Mouse (Mus musculus) lung, adult 2 months (tissue): ENCODE results near the gene Selenbp1. TPM values are rescaled to one million over a fixed set of nuclear protein-coding genes. Genes with fewer than 3 reads are reported as not detected.
A peak's percentile ranks its signal among the peaks of the same experiment; 100 is the strongest.
"Not testable (repeated sequence)": the region's sequence is repeated elsewhere in the genome, so short reads cannot be mapped to it uniquely, and the experiment has no call there.

Experiments used
- DNase-seq: peaks from one replicate; pipeline ENCODE4 v3.0.0; 2022
- H3K4me1 ChIP-seq: fragments of 200-500 bp; 2 replicates; pipeline ENCODE4 v1.6.1; 2011; ENCODE audit warnings: low read length; ENCODE audit not compliant: control insufficient read depth, insufficient read depth
- H3K4me3 ChIP-seq: fragments of 200-500 bp; replicated peaks from 2 replicates; pipeline ENCODE3; 2011; ENCODE audit warnings: low read depth, mild to moderate bottlenecking, control low read depth, low read length; ENCODE audit errors: extremely low read depth
- CTCF ChIP-seq: fragments of 200-500 bp; IDR thresholded peaks from 2 replicates; pipeline ENCODE4 v1.5.1; 2011; ENCODE audit warnings: mild to moderate bottlenecking, low read length, control low read depth; ENCODE audit not compliant: insufficient read depth
- POLR2A ChIP-seq: fragments of 200-500 bp; IDR thresholded peaks from 2 replicates; pipeline ENCODE4 v1.6.1; 2011; ENCODE audit warnings: low read depth, mild to moderate bottlenecking, control low read depth, low read length, borderline replicate concordance; ENCODE audit errors: extremely low read depth
- WGBS: fragments of 180-500 bp; shearing (Covaris S2); methylation state at CpG from one replicate; pipeline ENCODE4 v1.1.7; 2018; 5-methylcytosine and 5-hydroxymethylcytosine counted together
- polyA plus RNA-seq: library from polyadenylated mRNA; depleted of rRNA; stranded (reverse); fragments of >200 nt; gene quantifications from 2 replicates; pipeline ENCODE4 v1.2.3, GENCODE M21; 2012; rRNA removed

Selenbp1 gene
- 865 and 921 TPM in 2 replicates for polyA plus RNA-seq

- Histone ChIP-seq H3K4me1 (peaks cover 9% of the 10 kb centered on the region), H3K4me3 (peak within 1 kb of the TSS; percentile 78)
- peak; percentile 98 for TF ChIP-seq POLR2A
- TF ChIP-seq CTCF, result no peak
- WGBS, result 1% methylated on average over 16 of the region's 16 CpGs
- peak; percentile 96 for DNase-seq
These were observed at the start of gene Selenbp1 for GRCm38 (mm10) chr3:94932809-94933564. TSS of gene Selenbp1 (plus strand) at chr3:94933056.

GRCm38 (mm10) chr3:94886316-94887224, 46.3 kb upstream of the Selenbp1 start, which contains the start of gene Psmb4:
TSS of gene Psmb4 (minus strand) at chr3:94886961.
- WGBS, result under 1% methylated on average over 61 of the region's 61 CpGs
- H3K4me3 ChIP-seq, result peak within 1 kb of the TSS; percentile 90
- H3K4me1 ChIP-seq, result peaks cover 4% of the 10 kb centered on the region; the same call in 1 of the 2 replicates
- DNase-seq, result peak; percentile 86
- TF ChIP-seq POLR2A, result peak; percentile 88; the same call in 1 of the 2 replicates
- TF ChIP-seq CTCF, result no peak

GRCm38 (mm10) chr3:94888595-94888994, 44.3 kb upstream of the Selenbp1 start:
- Histone ChIP-seq H3K4me1 (peaks cover 4% of the 10 kb centered on the region; the same call in 1 of the 2 replicates), H3K4me3 (no peak overlapping the region)
- TF ChIP-seq CTCF, result no peak
- TF ChIP-seq POLR2A, result no peak
- peak; percentile 32 for DNase-seq

GRCm38 (mm10) chr3:94894076-94894475, 38.8 kb upstream of the Selenbp1 start:
- DNase-seq, result no peak
- TF ChIP-seq CTCF (no peak), POLR2A (no peak)
- Histone ChIP-seq H3K4me3 (no peak overlapping the region), H3K4me1 (no peaks in the 10 kb centered on the region)
- 67% methylated on average over 3 of the region's 3 CpGs for WGBS

GRCm38 (mm10) chr3:94902747-94903146, 30.1 kb upstream of the Selenbp1 start:
- TF ChIP-seq POLR2A (no peak), CTCF (peak; percentile 7; the same call in 1 of the 2 replicates)
- no peaks in the 10 kb centered on the region for H3K4me1 ChIP-seq
- 21% methylated on average over 7 of the region's 7 CpGs for WGBS
- DNase-seq, result peak; percentile 55
- no peak overlapping the region for H3K4me3 ChIP-seq

GRCm38 (mm10) chr3:94904759-94905158, 28.1 kb upstream of the Selenbp1 start:
- not testable (repeated sequence) for DNase-seq, H3K4me1 ChIP-seq, H3K4me3 ChIP-seq
- WGBS, result 54% methylated on average over 3 of the region's 3 CpGs

- TF ChIP-seq CTCF (no peak), POLR2A (no peak)
- 58% methylated on average over 1 of the region's 1 CpGs for WGBS
- Histone ChIP-seq H3K4me1 (no peaks in the 10 kb centered on the region), H3K4me3 (no peak overlapping the region)
- no peak for DNase-seq
These were observed 26.4 kb upstream of the Selenbp1 start for GRCm38 (mm10) chr3:94906482-94906881.

GRCm38 (mm10) chr3:94911050-94911693, 21.7 kb upstream of the Selenbp1 start:
- 37% methylated on average over 2 of the region's 2 CpGs for WGBS

GRCm38 (mm10) chr3:94913801-94914200, 19.1 kb upstream of the Selenbp1 start:
- Histone ChIP-seq H3K4me1 (peaks cover 8% of the 10 kb centered on the region; the same call in 1 of the 2 replicates), H3K4me3 (no peak overlapping the region)
- WGBS, result 38% methylated on average over 5 of the region's 5 CpGs
- DNase-seq, result no peak
- TF ChIP-seq POLR2A, result no peak
- no peak for TF ChIP-seq CTCF

More at GRCm38 (mm10) chr3:94911050-94911693, 21.7 kb upstream of the Selenbp1 start:
- Histone ChIP-seq H3K4me3 (no peak overlapping the region), H3K4me1 (peaks cover 5% of the 10 kb centered on the region; the same call in 1 of the 2 replicates)
- peak; percentile 69 for DNase-seq
- TF ChIP-seq POLR2A (peak; percentile 39; the same call in 1 of the 2 replicates), CTCF (no peak)
